Mouse (Mus musculus) liver, embryonic 14.5 days (tissue): ENCODE data around the gene Kifc3.

Source experiments
- CTCF ChIP-seq: IDR thresholded peaks from 2 replicates; pipeline ENCODE4 v1.5.1; 2016; ENCODE audit warnings: antibody characterized with exemption, low read depth, control low read depth
- EP300 ChIP-seq: IDR thresholded peaks from 2 replicates; pipeline ENCODE4 v1.6.1; 2016; ENCODE audit warnings: antibody characterized with exemption, low read depth

DNA sequence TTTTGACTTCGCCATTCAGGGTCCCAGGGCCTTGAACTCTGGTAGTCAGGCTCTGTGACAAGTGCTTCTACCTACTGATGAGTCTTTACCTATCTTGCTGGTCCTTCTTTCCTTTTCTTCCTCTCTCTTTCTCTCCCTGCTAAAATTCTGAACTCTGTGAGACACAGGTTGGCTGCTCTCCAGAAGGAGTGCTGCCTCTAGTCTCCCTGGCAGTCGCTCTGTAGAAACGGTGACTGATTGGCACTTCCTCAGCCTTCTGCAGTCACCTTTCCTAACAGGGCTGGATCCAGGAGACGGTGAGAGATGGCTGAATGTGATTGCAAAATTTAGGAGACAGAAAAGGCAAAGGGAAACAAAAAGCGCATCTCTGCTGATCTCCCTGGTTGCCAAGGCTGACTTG, 30.2 kb downstream of the Kifc3 start:
- TF ChIP-seq EP300 (no peak), CTCF (no peak)
